Mouse (Mus musculus) thymus, postnatal 4 days (tissue): Measurements from ENCODE around the gene Smyd1.

Source experiments
- DNase-seq: peaks from one replicate; pipeline ENCODE4 v3.0.0; 2021

The Smyd1 gene

GRCm38 (mm10) chr6:71258562-71258961 is 63.5 kb downstream of the Smyd1 start:
- no peak for DNase-seq

GRCm38 (mm10) chr6:71257375-71257774 is 64.7 kb downstream of the Smyd1 start:
- DNase-seq: no peak

- DNase-seq: no peak
Observed at GRCm38 (mm10) chr6:71256166-71256565, 65.9 kb downstream of the Smyd1 start.

- no peak for DNase-seq
Observed at GRCm38 (mm10) chr6:71254456-71254855, 67.6 kb downstream of the Smyd1 start.

GRCm38 (mm10) chr6:71250951-71251350 is 71.1 kb downstream of the Smyd1 start:
- no peak for DNase-seq

- no peak for DNase-seq
Observed at GRCm38 (mm10) chr6:71249615-71250014, 72.4 kb downstream of the Smyd1 start.

- no peak for DNase-seq
Observed at GRCm38 (mm10) chr6:71248420-71248819, 73.6 kb downstream of the Smyd1 start.

GRCm38 (mm10) chr6:71243258-71243657 is 78.8 kb downstream of the Smyd1 start:
- no peak for DNase-seq

- DNase-seq: no peak
Observed at GRCm38 (mm10) chr6:71242811-71243210, 79.2 kb downstream of the Smyd1 start.

- DNase-seq: no peak
Observed at GRCm38 (mm10) chr6:71240831-71241230, 81.2 kb downstream of the Smyd1 start.

- DNase-seq: no peak
Observed at GRCm38 (mm10) chr6:71239069-71239750, 82.8 kb downstream of the Smyd1 start.

- no peak for DNase-seq
Observed at GRCm38 (mm10) chr6:71237031-71237431, 85.0 kb downstream of the Smyd1 start.

- no peak for DNase-seq
Observed at GRCm38 (mm10) chr6:71236506-71236905, 85.5 kb downstream of the Smyd1 start.

- no peak for DNase-seq
Observed at GRCm38 (mm10) chr6:71235944-71236343, 86.1 kb downstream of the Smyd1 start.

GRCm38 (mm10) chr6:71235121-71235520 is 86.9 kb downstream of the Smyd1 start:
- DNase-seq: no peak

GRCm38 (mm10) chr6:71227157-71227770 is 94.8 kb downstream of the Smyd1 start:
- DNase-seq: no peak

GRCm38 (mm10) chr6:71226544-71226943 is 95.5 kb downstream of the Smyd1 start:
- no peak for DNase-seq

GRCm38 (mm10) chr6:71224184-71224943 is 97.7 kb downstream of the Smyd1 start:
- DNase-seq: no peak

- no peak for DNase-seq
Observed at GRCm38 (mm10) chr6:71221501-71221900, 100.5 kb downstream of the Smyd1 start.

GRCm38 (mm10) chr6:71212471-71212870 is 109.6 kb downstream of the Smyd1 start:
- no peak for DNase-seq

- no peak for DNase-seq
Observed at GRCm38 (mm10) chr6:71211917-71212316, 110.1 kb downstream of the Smyd1 start.

- DNase-seq: no peak
Observed at GRCm38 (mm10) chr6:71208691-71209090, 113.3 kb downstream of the Smyd1 start.

GRCm38 (mm10) chr6:71204166-71204565 is 117.9 kb downstream of the Smyd1 start:
- no peak for DNase-seq

GRCm38 (mm10) chr6:71203674-71204073 is 118.4 kb downstream of the Smyd1 start:
- DNase-seq: no peak
